Mouse (Mus musculus) lung, embryonic 14.5 days (tissue): ENCODE data around the gene Sema3d. TPM values are rescaled to one million over a fixed set of nuclear protein-coding genes. Genes with fewer than 3 reads are reported as not detected.

Source experiments
- ATAC-seq: fragments of 200-750 bp; cut with Nextera tagmentation; 2 replicates; pipeline ENCODE4 v1.8.0; 2017; ENCODE audit warnings: mild to moderate bottlenecking, moderate TSS enrichment, moderate library complexity; ENCODE audit not compliant: insufficient read depth
- DNase-seq: peaks from one replicate; pipeline ENCODE4 v3.0.0-alpha.2; 2015
- H3K27ac ChIP-seq: fragments of 300-500 bp; sonication (generic); 2 replicates; pipeline ENCODE4 v1.5.1; 2014; ENCODE audit warnings: low read depth, mild to moderate bottlenecking, moderate library complexity
- H3K27me3 ChIP-seq: fragments of 300-500 bp; sonication (generic); 2 replicates; pipeline ENCODE4 v1.6.1; 2014; ENCODE audit warnings: low read length, control low read depth; ENCODE audit not compliant: insufficient read depth
- H3K36me3 ChIP-seq: fragments of 300-500 bp; sonication (generic); 2 replicates; pipeline ENCODE4 v1.6.1; 2014; ENCODE audit warnings: control low read depth; ENCODE audit not compliant: insufficient read depth
- H3K4me1 ChIP-seq: fragments of 300-500 bp; sonication (generic); 2 replicates; pipeline ENCODE4 v1.6.1; 2014; ENCODE audit warnings: antibody characterized with exemption, control low read depth; ENCODE audit not compliant: insufficient read depth
- H3K4me2 ChIP-seq: fragments of 300-500 bp; sonication (generic); 2 replicates; pipeline ENCODE4 v1.6.1; 2014; ENCODE audit warnings: mild to moderate bottlenecking
- H3K4me3 ChIP-seq: fragments of 300-500 bp; sonication (generic); 2 replicates; pipeline ENCODE4 v1.5.1; 2014; ENCODE audit warnings: low read depth, low read length
- H3K9ac ChIP-seq: fragments of 300-500 bp; sonication (generic); 2 replicates; pipeline ENCODE4 v1.6.1; 2014
- H3K9me3 ChIP-seq: fragments of 300-500 bp; sonication (generic); 2 replicates; pipeline ENCODE4 v1.6.1; 2016; ENCODE audit warnings: low read depth, low read length, control low read depth
- CTCF ChIP-seq: IDR thresholded peaks from 2 replicates; pipeline ENCODE4 v1.5.1; 2016; ENCODE audit warnings: antibody characterized with exemption, low read depth
- WGBS: fragments of 180-500 bp; shearing (Covaris S2); extraction: QIAGEN DNeasy Blood & Tissue Kit; methylation state at CpG from one replicate; pipeline ENCODE4 v1.1.7; 2014; 5-methylcytosine and 5-hydroxymethylcytosine counted together
- polyA plus RNA-seq: library from polyadenylated mRNA; unstranded; fragments of >200 nt; fragmentation: Nextera tagmentation; extraction: Ambion mirVana; gene quantifications from 2 replicates; pipeline ENCODE4 v1.2.1, GENCODE M21; 2014

The Sema3d gene
- polyA plus RNA-seq, 1 experiment from 2014 or later = 12.4 TPM

GRCm38 (mm10) chr5:12499037-12499436 is 115.9 kb downstream of the Sema3d start:
- no peak overlapping the region for H3K27ac ChIP-seq
- H3K36me3 ChIP-seq = no peaks in the 10 kb centered on the region
- H3K4me2 ChIP-seq = no peak overlapping the region
- H3K4me1 ChIP-seq = no peaks in the 10 kb centered on the region
- H3K9me3 ChIP-seq = no peaks in the 10 kb centered on the region
- no peak for ATAC-seq
- 83% methylated on average over 5 of the region's 5 CpGs for WGBS
- no peak overlapping the region for H3K4me3 ChIP-seq
- no peaks in the 10 kb centered on the region for H3K27me3 ChIP-seq
- no peak for TF ChIP-seq CTCF
- DNase-seq = no peak
- H3K9ac ChIP-seq = no peak overlapping the region

GRCm38 (mm10) chr5:12499791-12500504 is 116.8 kb downstream of the Sema3d start:
- no peak for TF ChIP-seq CTCF
- no peak overlapping the region for H3K4me3 ChIP-seq
- no peak overlapping the region for H3K9ac ChIP-seq
- H3K36me3 ChIP-seq = no peaks in the 10 kb centered on the region
- H3K4me2 ChIP-seq = no peak overlapping the region
- WGBS = 54% methylated on average over 6 of the region's 6 CpGs
- no peak for ATAC-seq
- H3K27me3 ChIP-seq = no peaks in the 10 kb centered on the region
- H3K4me1 ChIP-seq = no peaks in the 10 kb centered on the region
- no peak overlapping the region for H3K27ac ChIP-seq
- no peak for DNase-seq
- no peaks in the 10 kb centered on the region for H3K9me3 ChIP-seq

GRCm38 (mm10) chr5:12512471-12512870 is 129.3 kb downstream of the Sema3d start:
- no peak overlapping the region for H3K9ac ChIP-seq
- H3K9me3 ChIP-seq = no peaks in the 10 kb centered on the region; the same call in 1 of the 2 replicates
- no peaks in the 10 kb centered on the region for H3K27me3 ChIP-seq
- 39% methylated on average over 1 of the region's 1 CpGs for WGBS
- H3K4me3 ChIP-seq = no peak overlapping the region
- TF ChIP-seq CTCF = no peak
- H3K4me2 ChIP-seq = no peak overlapping the region
- no peaks in the 10 kb centered on the region for H3K36me3 ChIP-seq
- peaks cover 6% of the 10 kb centered on the region; the same call in 1 of the 2 replicates for H3K4me1 ChIP-seq
- ATAC-seq (no peak), DNase-seq (no peak)
- no peak overlapping the region for H3K27ac ChIP-seq

GRCm38 (mm10) chr5:12515283-12515682 is 132.1 kb downstream of the Sema3d start:
- Histone ChIP-seq H3K9ac (no peak overlapping the region), H3K27ac (no peak overlapping the region), H3K4me1 (no peaks in the 10 kb centered on the region), H3K9me3 (no peaks in the 10 kb centered on the region; the same call in 1 of the 2 replicates), H3K27me3 (no peaks in the 10 kb centered on the region), H3K4me3 (no peak overlapping the region), H3K36me3 (no peaks in the 10 kb centered on the region), H3K4me2 (no peak overlapping the region)
- DNase-seq = peak; percentile 79
- 53% methylated on average over 4 of the region's 4 CpGs for WGBS
- no peak for TF ChIP-seq CTCF
- ATAC-seq = peak; percentile 91

GRCm38 (mm10) chr5:12525235-12525767 is 142.1 kb downstream of the Sema3d start:
- no peaks in the 10 kb centered on the region for H3K27me3 ChIP-seq
- H3K4me2 ChIP-seq = no peak overlapping the region
- no peak for TF ChIP-seq CTCF
- no peaks in the 10 kb centered on the region; the same call in 1 of the 2 replicates for H3K9me3 ChIP-seq
- no peaks in the 10 kb centered on the region for H3K36me3 ChIP-seq
- H3K4me3 ChIP-seq = no peak overlapping the region
- H3K27ac ChIP-seq = no peak overlapping the region
- no peak for DNase-seq
- no peak for ATAC-seq
- H3K4me1 ChIP-seq = no peaks in the 10 kb centered on the region
- WGBS = 39% methylated on average over 4 of the region's 4 CpGs
- no peak overlapping the region for H3K9ac ChIP-seq

- H3K27me3 ChIP-seq = no peaks in the 10 kb centered on the region
These were observed 145.4 kb downstream of the Sema3d start for GRCm38 (mm10) chr5:12528596-12528995.

GRCm38 (mm10) chr5:12529771-12530170 is 146.6 kb downstream of the Sema3d start:
- Histone ChIP-seq H3K4me1 (no peaks in the 10 kb centered on the region), H3K27ac (no peak overlapping the region), H3K4me3 (no peak overlapping the region), H3K4me2 (no peak overlapping the region), H3K36me3 (no peaks in the 10 kb centered on the region), H3K27me3 (no peaks in the 10 kb centered on the region), H3K9me3 (no peaks in the 10 kb centered on the region), H3K9ac (no peak overlapping the region)
- no peak for ATAC-seq
- TF ChIP-seq CTCF = no peak
- 72% methylated on average over 1 of the region's 1 CpGs for WGBS
- no peak for DNase-seq

More at GRCm38 (mm10) chr5:12528596-12528995, 145.4 kb downstream of the Sema3d start:
- no peak overlapping the region for H3K4me2 ChIP-seq
- no peak overlapping the region for H3K9ac ChIP-seq
- H3K4me3 ChIP-seq = no peak overlapping the region
- DNase-seq = no peak
- H3K4me1 ChIP-seq = no peaks in the 10 kb centered on the region
- no peak for ATAC-seq
- H3K27ac ChIP-seq = no peak overlapping the region
- TF ChIP-seq CTCF = no peak
- no peaks in the 10 kb centered on the region for H3K36me3 ChIP-seq
- H3K9me3 ChIP-seq = no peaks in the 10 kb centered on the region
- 91% methylated on average over 2 of the region's 2 CpGs for WGBS
